Mouse (Mus musculus) midbrain, embryonic 13.5 days (tissue): ENCODE measurements at regions not wholly inside any gene's neighbourhood (a gene's known extent, or its start where the extent isn't known, plus 50 kb on each side); places are given as distances from the start of the nearest gene placed in this dataset.

Experiments used
- ATAC-seq: fragments of 200-750 bp; cut with Nextera tagmentation; 2 replicates; pipeline ENCODE4 v1.8.0; 2017; ENCODE audit warnings: mild to moderate bottlenecking, moderate TSS enrichment, moderate library complexity
- H3K27ac ChIP-seq: fragments of 300-500 bp; sonication (generic); 2 replicates; pipeline ENCODE4 v1.5.1; 2015; ENCODE audit warnings: inconsistent platforms, mild to moderate bottlenecking, moderate library complexity
- H3K27me3 ChIP-seq: fragments of 300-500 bp; sonication (generic); 2 replicates; pipeline ENCODE4 v1.6.1; 2015; ENCODE audit warnings: mild to moderate bottlenecking, inconsistent platforms
- H3K36me3 ChIP-seq: fragments of 300-500 bp; sonication (generic); 2 replicates; pipeline ENCODE4 v1.6.1; 2015; ENCODE audit warnings: mild to moderate bottlenecking, inconsistent platforms
- H3K4me1 ChIP-seq: fragments of 300-500 bp; sonication (generic); replicated peaks from 2 replicates; pipeline ENCODE4 v1.6.1; 2015; ENCODE audit warnings: inconsistent platforms
- H3K4me2 ChIP-seq: fragments of 300-500 bp; sonication (generic); replicated peaks from 2 replicates; pipeline ENCODE4 v1.6.1; 2015; ENCODE audit warnings: moderate library complexity, mild to moderate bottlenecking, inconsistent platforms
- H3K4me3 ChIP-seq: fragments of 300-500 bp; sonication (generic); replicated peaks from 2 replicates; pipeline ENCODE4 v1.5.1; 2015; ENCODE audit warnings: mild to moderate bottlenecking, inconsistent platforms
- H3K9ac ChIP-seq: fragments of 300-500 bp; sonication (generic); replicated peaks from 2 replicates; pipeline ENCODE4 v1.6.1; 2015; ENCODE audit warnings: mild to moderate bottlenecking, inconsistent platforms
- H3K9me3 ChIP-seq: fragments of 300-500 bp; sonication (generic); 2 replicates; pipeline ENCODE4 v1.6.1; 2016; ENCODE audit warnings: mild to moderate bottlenecking, inconsistent platforms
- WGBS: fragments of 180-500 bp; shearing (Covaris S2); methylation state at CpG from one replicate; pipeline ENCODE4 v1.1.7; 2015; 5-methylcytosine and 5-hydroxymethylcytosine counted together

DNA sequence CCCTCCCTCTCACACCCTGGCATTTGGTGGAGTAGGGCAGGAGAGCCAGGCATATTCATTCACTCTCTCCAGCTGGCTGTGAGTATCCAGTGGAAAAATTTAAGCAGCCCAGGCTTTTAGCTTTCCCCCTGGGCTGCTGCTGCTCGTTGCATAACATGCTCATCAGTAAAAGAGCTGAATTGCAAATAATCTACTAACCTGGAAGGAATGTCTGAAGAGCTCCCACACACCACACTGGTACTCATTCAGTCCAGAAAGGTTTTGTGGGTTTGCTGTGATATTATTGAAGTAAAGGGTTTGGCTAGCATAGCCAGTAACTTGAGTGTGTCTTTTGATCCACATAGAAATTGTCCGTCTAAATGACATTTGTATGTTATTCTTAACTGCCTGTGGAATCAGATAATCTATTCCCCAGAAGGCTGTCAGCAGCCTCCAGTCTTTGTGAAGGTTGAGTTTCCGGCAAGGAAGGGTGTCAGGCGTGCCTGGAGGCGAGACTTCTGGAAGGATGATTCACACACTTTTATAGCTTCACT, 334.5 kb upstream of the Trib2 start:
- H3K4me1 ChIP-seq, result peaks cover 12% of the 10 kb centered on the region
- H3K4me2 ChIP-seq, result no peak overlapping the region
- no peaks in the 10 kb centered on the region for H3K36me3 ChIP-seq
- H3K27ac ChIP-seq, result no peak overlapping the region
- no peak overlapping the region for H3K4me3 ChIP-seq
- no peaks in the 10 kb centered on the region for H3K27me3 ChIP-seq
- no peak for ATAC-seq
- H3K9ac ChIP-seq, result no peak overlapping the region
- WGBS, result 63% methylated on average over 5 of the region's 5 CpGs
- no peaks in the 10 kb centered on the region for H3K9me3 ChIP-seq

GRCm38 (mm10) chr12:16146919-16147318, 330.2 kb upstream of the Trib2 start:
- H3K9me3 ChIP-seq, result no peaks in the 10 kb centered on the region
- no peak overlapping the region for H3K27ac ChIP-seq
- WGBS, result 69% methylated on average over 2 of the region's 2 CpGs
- no peak overlapping the region for H3K4me3 ChIP-seq
- no peak overlapping the region for H3K9ac ChIP-seq
- no peak overlapping the region for H3K4me2 ChIP-seq
- no peaks in the 10 kb centered on the region for H3K27me3 ChIP-seq
- H3K4me1 ChIP-seq, result 0 out of 2 replicates have a peak, but pooled peaks cover 3% of the 10 kb centered on the region
- H3K36me3 ChIP-seq, result no peaks in the 10 kb centered on the region
- ATAC-seq, result no peak

- Histone ChIP-seq H3K27ac (no peak overlapping the region), H3K9ac (no peak overlapping the region), H3K27me3 (no peaks in the 10 kb centered on the region), H3K4me1 (no peaks in the 10 kb centered on the region), H3K4me3 (no peak overlapping the region), H3K9me3 (no peaks in the 10 kb centered on the region), H3K4me2 (no peak overlapping the region), H3K36me3 (no peaks in the 10 kb centered on the region)
- no peak for ATAC-seq
- 93% methylated on average over 7 of the region's 7 CpGs for WGBS
These were observed 328.9 kb upstream of the Trib2 start for GRCm38 (mm10) chr12:16145621-16146020.

DNA sequence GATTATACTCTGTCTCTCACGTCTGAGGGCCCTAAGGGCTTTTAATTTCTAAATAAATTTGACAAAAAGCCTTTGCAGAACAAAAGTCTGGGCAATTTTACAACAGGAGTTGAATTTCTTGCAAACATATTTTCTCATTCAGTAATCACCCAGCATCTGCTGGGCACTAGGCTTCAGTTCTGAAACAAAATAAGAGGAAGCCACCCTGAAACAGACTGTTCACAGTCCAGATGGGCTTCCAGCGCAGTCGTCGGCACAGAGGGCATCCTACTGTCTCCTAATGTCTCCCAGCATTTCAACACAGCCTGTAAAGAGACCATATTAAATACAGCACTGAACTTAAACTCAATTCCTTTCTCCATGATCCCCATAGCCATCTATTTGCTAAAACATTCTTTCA, 324.5 kb upstream of the Trib2 start:
- Histone ChIP-seq H3K36me3 (no peaks in the 10 kb centered on the region), H3K4me1 (no peaks in the 10 kb centered on the region), H3K9me3 (no peaks in the 10 kb centered on the region), H3K9ac (no peak overlapping the region), H3K27me3 (no peaks in the 10 kb centered on the region), H3K4me3 (no peak overlapping the region), H3K4me2 (no peak overlapping the region), H3K27ac (no peak overlapping the region)
- no peak for ATAC-seq
- WGBS, result 78% methylated on average over 4 of the region's 4 CpGs

DNA sequence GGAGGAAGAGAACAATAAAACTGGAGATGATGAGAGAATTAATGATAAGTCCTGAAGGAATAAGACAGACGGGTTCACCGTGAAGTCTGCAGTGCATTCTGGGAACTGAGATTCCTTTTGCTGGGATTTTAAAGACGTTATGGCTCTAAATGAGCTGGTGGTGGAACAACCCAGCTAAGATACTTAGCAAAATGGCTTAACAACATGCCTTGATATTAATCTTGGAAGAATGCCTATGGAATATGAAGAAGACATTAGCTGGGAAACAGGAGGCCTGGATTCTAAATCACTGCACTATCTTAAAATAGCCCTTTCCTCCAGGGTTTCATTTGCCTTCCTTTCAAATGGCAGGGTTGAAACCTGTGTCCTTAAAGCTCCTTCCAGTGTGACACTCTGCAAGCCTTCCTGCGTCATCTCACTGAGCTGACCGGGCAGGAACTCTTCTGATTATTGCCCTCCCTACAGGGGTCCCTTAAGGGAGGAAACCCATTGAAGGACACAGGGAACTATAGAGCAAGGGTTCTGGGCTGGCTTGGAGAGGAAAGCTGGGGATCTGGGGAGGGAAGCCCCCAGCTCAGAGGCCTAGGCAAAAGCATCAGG, 323.9 kb upstream of the Trib2 start:
- no peaks in the 10 kb centered on the region for H3K9me3 ChIP-seq
- H3K4me1 ChIP-seq, result no peaks in the 10 kb centered on the region
- H3K27ac ChIP-seq, result no peak overlapping the region
- H3K27me3 ChIP-seq, result no peaks in the 10 kb centered on the region
- no peak overlapping the region for H3K9ac ChIP-seq
- 65% methylated on average over 5 of the region's 5 CpGs for WGBS
- no peaks in the 10 kb centered on the region for H3K36me3 ChIP-seq
- no peak overlapping the region for H3K4me3 ChIP-seq
- H3K4me2 ChIP-seq, result no peak overlapping the region
- no peak for ATAC-seq

GRCm38 (mm10) chr12:16139152-16139551, 322.4 kb upstream of the Trib2 start:
- ATAC-seq, result no peak
- no peak overlapping the region for H3K9ac ChIP-seq
- H3K27me3 ChIP-seq, result no peaks in the 10 kb centered on the region
- H3K9me3 ChIP-seq, result no peaks in the 10 kb centered on the region
- H3K4me1 ChIP-seq, result no peaks in the 10 kb centered on the region
- H3K4me2 ChIP-seq, result no peak overlapping the region
- H3K4me3 ChIP-seq, result no peak overlapping the region
- 68% methylated on average over 4 of the region's 4 CpGs for WGBS
- H3K36me3 ChIP-seq, result no peaks in the 10 kb centered on the region
- no peak overlapping the region for H3K27ac ChIP-seq

DNA sequence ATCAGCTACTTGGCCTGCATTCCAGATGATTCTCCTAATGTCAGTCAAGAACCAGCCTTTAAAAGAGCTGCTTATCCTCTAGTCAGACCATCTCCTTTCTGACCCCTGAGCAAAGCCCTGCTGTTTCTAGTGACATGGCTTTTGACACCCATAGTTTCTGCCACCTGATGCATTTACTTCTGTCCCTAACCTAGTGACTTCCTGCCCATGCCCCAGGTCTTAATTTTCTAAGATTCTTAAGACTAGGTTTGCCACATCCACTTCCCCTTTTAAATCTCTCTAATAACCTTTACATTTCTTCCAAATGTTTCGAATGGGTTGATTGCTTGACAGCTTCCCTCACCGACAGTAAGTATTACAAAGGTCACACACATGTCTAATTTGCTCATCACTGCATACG, 321.1 kb upstream of the Trib2 start:
- Histone ChIP-seq H3K9me3 (no peaks in the 10 kb centered on the region), H3K9ac (no peak overlapping the region), H3K4me3 (no peak overlapping the region), H3K4me2 (no peak overlapping the region), H3K4me1 (no peaks in the 10 kb centered on the region), H3K36me3 (no peaks in the 10 kb centered on the region), H3K27me3 (no peaks in the 10 kb centered on the region), H3K27ac (no peak overlapping the region)
- 87% methylated on average over 3 of the region's 3 CpGs for WGBS
- ATAC-seq, result no peak

DNA sequence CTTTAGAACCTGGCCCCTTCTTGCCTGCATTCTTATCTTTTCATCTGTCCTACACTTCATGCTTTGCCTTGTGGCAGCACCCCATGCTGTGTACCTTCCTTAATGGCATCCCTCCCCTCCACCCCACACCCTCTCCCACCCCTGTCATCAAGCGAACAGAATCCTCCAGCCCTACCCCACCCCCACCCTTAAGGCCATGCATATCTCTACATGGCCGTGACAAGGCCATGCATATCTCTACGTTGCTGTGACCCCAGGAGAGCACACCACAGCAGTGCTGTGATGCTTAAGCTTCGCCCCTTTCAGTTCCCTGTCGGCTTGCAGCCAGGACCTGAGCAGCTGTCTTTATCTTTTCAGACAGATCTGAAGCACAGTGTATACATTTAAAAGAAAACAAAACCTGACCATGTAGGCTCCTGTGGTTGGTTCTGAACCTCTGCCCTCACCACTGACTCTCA, 319.5 kb upstream of the Trib2 start:
- no peak for ATAC-seq
- 24% methylated on average over 5 of the region's 5 CpGs for WGBS
- Histone ChIP-seq H3K36me3 (no peaks in the 10 kb centered on the region), H3K9me3 (no peaks in the 10 kb centered on the region), H3K4me2 (no peak overlapping the region), H3K9ac (no peak overlapping the region), H3K27ac (no peak overlapping the region), H3K4me3 (no peak overlapping the region), H3K4me1 (no peaks in the 10 kb centered on the region), H3K27me3 (no peaks in the 10 kb centered on the region)

DNA sequence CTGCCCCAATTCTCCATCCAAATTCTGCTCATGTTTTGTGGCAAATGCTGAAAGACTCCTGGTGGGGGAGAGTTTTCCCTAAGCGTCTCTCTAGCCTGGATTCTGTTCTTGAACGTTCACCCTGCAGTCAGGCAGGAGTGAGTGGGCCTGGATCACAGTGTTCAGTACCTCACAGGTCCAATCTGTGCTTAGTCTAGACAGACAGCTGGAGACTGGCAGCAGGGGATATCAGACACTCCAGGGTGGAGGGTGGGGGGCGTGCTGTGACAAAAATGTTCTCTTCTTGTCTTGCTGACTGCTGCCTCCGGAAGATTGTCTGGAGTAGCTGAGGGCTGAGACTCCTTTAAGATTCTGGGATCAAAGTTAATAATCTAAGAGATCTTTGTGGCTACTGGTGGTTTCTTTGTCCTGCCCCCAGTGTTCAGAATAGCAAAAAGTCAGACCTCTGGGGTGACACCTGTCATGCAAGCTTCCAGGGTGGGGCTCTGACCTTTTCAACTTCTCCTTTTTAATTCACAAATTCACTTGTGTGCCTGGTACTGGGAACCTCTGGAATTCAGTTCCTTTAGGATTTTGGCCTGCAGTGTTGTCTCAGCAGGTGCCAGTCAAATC, 319.0 kb upstream of the Trib2 start:
- no peak for ATAC-seq
- Histone ChIP-seq H3K27me3 (no peaks in the 10 kb centered on the region), H3K27ac (no peak overlapping the region), H3K36me3 (no peaks in the 10 kb centered on the region), H3K4me2 (no peak overlapping the region), H3K9me3 (no peaks in the 10 kb centered on the region), H3K4me3 (no peak overlapping the region), H3K9ac (no peak overlapping the region), H3K4me1 (no peaks in the 10 kb centered on the region)
- 32% methylated on average over 4 of the region's 4 CpGs for WGBS

DNA sequence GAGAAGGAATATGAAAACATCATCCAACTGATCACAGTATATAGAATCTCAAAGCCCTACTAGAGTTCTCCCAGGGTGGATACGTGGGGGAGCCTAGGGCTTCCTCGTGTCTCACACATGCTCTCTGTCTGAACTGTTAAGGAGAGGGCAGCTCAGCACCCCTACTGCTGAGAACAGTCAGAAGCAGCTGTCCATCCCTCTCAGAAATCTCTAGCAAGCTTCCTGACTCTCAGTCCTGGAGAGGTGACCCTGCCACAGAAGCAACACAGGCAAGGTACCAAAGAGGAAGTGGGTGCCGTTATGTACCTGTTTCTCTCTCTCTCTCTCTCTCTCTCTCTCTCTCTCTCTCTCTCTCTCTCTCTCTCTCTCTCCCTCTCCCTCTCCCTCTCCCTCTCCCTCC, 317.7 kb upstream of the Trib2 start:
- no peak for ATAC-seq
- no peak overlapping the region for H3K4me2 ChIP-seq
- H3K9ac ChIP-seq, result no peak overlapping the region
- no peaks in the 10 kb centered on the region for H3K36me3 ChIP-seq
- no peaks in the 10 kb centered on the region for H3K4me1 ChIP-seq
- WGBS, result 81% methylated on average over 3 of the region's 3 CpGs
- no peak overlapping the region for H3K27ac ChIP-seq
- no peak overlapping the region for H3K4me3 ChIP-seq
- H3K9me3 ChIP-seq, result no peaks in the 10 kb centered on the region
- no peaks in the 10 kb centered on the region for H3K27me3 ChIP-seq

DNA sequence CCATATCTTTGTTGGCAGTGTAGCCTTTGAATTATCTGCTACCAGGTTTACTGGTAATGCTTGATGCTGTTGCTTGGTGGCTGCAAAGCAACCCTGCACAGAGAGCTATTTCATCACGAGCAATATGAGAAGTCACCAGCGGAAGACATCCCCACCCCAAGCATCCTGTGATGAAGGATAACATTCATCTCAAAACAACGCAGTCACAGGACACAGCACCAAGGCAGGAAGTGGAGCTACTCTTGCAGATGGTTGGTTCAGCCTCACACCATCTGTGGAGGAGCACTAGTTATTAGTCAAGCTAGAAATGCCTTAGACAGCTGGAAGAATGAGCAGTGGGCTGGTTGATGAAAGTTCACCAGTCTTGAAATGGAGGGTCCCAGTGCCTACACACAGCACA, 316.5 kb upstream of the Trib2 start:
- H3K4me2 ChIP-seq, result no peak overlapping the region
- H3K9me3 ChIP-seq, result no peaks in the 10 kb centered on the region
- ATAC-seq, result no peak
- H3K4me3 ChIP-seq, result no peak overlapping the region
- no peaks in the 10 kb centered on the region for H3K27me3 ChIP-seq
- 87% methylated on average over 3 of the region's 3 CpGs for whole genome bisulfite sequencing
- no peak overlapping the region for H3K27ac ChIP-seq
- H3K9ac ChIP-seq, result no peak overlapping the region
- no peaks in the 10 kb centered on the region for H3K36me3 ChIP-seq
- H3K4me1 ChIP-seq, result no peaks in the 10 kb centered on the region

- Histone ChIP-seq H3K4me1 (no peaks in the 10 kb centered on the region), H3K27ac (no peak overlapping the region), H3K36me3 (no peaks in the 10 kb centered on the region), H3K4me2 (no peak overlapping the region), H3K4me3 (no peak overlapping the region), H3K27me3 (no peaks in the 10 kb centered on the region), H3K9ac (no peak overlapping the region), H3K9me3 (no peaks in the 10 kb centered on the region)
- ATAC-seq, result no peak
- 23% methylated on average over 1 of the region's 1 CpGs for WGBS
These were observed 315.0 kb upstream of the Trib2 start for GRCm38 (mm10) chr12:16131740-16132077.
